Mouse (Mus musculus) testis, adult 2 months (tissue): ENCODE results near the gene Dock10. TPM values are rescaled to one million over a fixed set of nuclear protein-coding genes. Genes with fewer than 3 reads are reported as not detected.

Experiments
- H3K27ac ChIP-seq: fragments of 200-500 bp; 2 replicates; pipeline ENCODE4 v1.5.1; 2012; ENCODE audit warnings: low read depth, low read length; ENCODE audit not compliant: control insufficient read depth, insufficient read depth
- H3K27me3 ChIP-seq: fragments of 200-500 bp; 2 replicates; pipeline ENCODE4 v1.6.1; 2012; ENCODE audit warnings: mild to moderate bottlenecking, low read length, moderate library complexity; ENCODE audit not compliant: control insufficient read depth, insufficient read depth
- H3K36me3 ChIP-seq: fragments of 200-500 bp; 2 replicates; pipeline ENCODE4 v1.6.1; 2012; ENCODE audit warnings: mild to moderate bottlenecking, low read length; ENCODE audit not compliant: control insufficient read depth, insufficient read depth
- H3K4me1 ChIP-seq: fragments of 200-500 bp; 2 replicates; pipeline ENCODE4 v1.6.1; 2012; ENCODE audit warnings: low read length; ENCODE audit not compliant: control insufficient read depth, insufficient read depth
- H3K4me3 ChIP-seq: fragments of 200-500 bp; 2 replicates; pipeline ENCODE4 v1.5.1; 2012; ENCODE audit warnings: low read depth, mild to moderate bottlenecking, low read length, moderate library complexity, mixed read lengths; ENCODE audit not compliant: control insufficient read depth
- CTCF ChIP-seq: fragments of 200-500 bp; IDR thresholded peaks from 2 replicates; pipeline ENCODE4 v1.5.1; 2012; ENCODE audit warnings: low read depth, mild to moderate bottlenecking, inconsistent platforms, low read length, moderate library complexity; ENCODE audit not compliant: control insufficient read depth, insufficient read depth, insufficient replicate concordance
- POLR2A ChIP-seq: fragments of 200-500 bp; IDR thresholded peaks from 2 replicates; pipeline ENCODE4 v1.6.1; 2012; ENCODE audit warnings: low read depth, mild to moderate bottlenecking, inconsistent platforms, low read length, moderate library complexity; ENCODE audit not compliant: control insufficient read depth
- polyA plus RNA-seq: library from polyadenylated mRNA; depleted of rRNA; stranded (reverse); fragments of >200 nt; gene quantifications from 2 replicates; pipeline ENCODE4 v1.2.3, GENCODE M21; 2012

Gene Dock10
- polyA plus RNA-seq, 1 experiment: 0.19 TPM

GRCm38 (mm10) chr1:80461348-80461747, 297.0 kb downstream of the Dock10 start, which contains the start of gene Gm45261:
TSS of gene Gm45261 (minus strand) at chr1:80461448.
- Histone ChIP-seq H3K27ac (no peak within 1 kb of the TSS), H3K4me3 (no peak within 1 kb of the TSS), H3K27me3 (no peaks in the 10 kb centered on the region), H3K4me1 (no peaks in the 10 kb centered on the region), H3K36me3 (no peaks in the 10 kb centered on the region)
- TF ChIP-seq POLR2A (no peak), CTCF (no peak)

- H3K36me3 ChIP-seq: no peaks in the 10 kb centered on the region
- no peaks in the 10 kb centered on the region for H3K27me3 ChIP-seq
- TF ChIP-seq CTCF: no peak
- TF ChIP-seq POLR2A: no peak
- no peak overlapping the region for H3K4me3 ChIP-seq
- H3K27ac ChIP-seq: no peak overlapping the region
- no peaks in the 10 kb centered on the region for H3K4me1 ChIP-seq
These were observed 298.4 kb downstream of the Dock10 start for GRCm38 (mm10) chr1:80459923-80460322.

- no peak overlapping the region for H3K27ac ChIP-seq
- no peaks in the 10 kb centered on the region for H3K36me3 ChIP-seq
- TF ChIP-seq CTCF (no peak), POLR2A (no peak)
- H3K27me3 ChIP-seq: no peaks in the 10 kb centered on the region
- H3K4me1 ChIP-seq: no peaks in the 10 kb centered on the region
- H3K4me3 ChIP-seq: no peak overlapping the region
These were observed 298.9 kb downstream of the Dock10 start for GRCm38 (mm10) chr1:80459477-80459876.

GRCm38 (mm10) chr1:80453971-80454370, 304.4 kb downstream of the Dock10 start:
- Histone ChIP-seq H3K4me3 (no peak overlapping the region), H3K4me1 (no peaks in the 10 kb centered on the region), H3K36me3 (no peaks in the 10 kb centered on the region), H3K27me3 (no peaks in the 10 kb centered on the region), H3K27ac (no peak overlapping the region)
- TF ChIP-seq POLR2A (no peak), CTCF (no peak)

GRCm38 (mm10) chr1:80451914-80452549, 306.3 kb downstream of the Dock10 start:
- Histone ChIP-seq H3K4me3 (no peak overlapping the region), H3K27ac (no peak overlapping the region), H3K36me3 (no peaks in the 10 kb centered on the region), H3K27me3 (no peaks in the 10 kb centered on the region), H3K4me1 (no peaks in the 10 kb centered on the region)
- TF ChIP-seq CTCF (no peak), POLR2A (no peak)
